Mouse (Mus musculus) MEL (cell line): ENCODE data around the gene Cd101. TPM values are rescaled to one million over a fixed set of nuclear protein-coding genes. Genes with fewer than 3 reads are reported as not detected.
A peak's percentile ranks its signal among the peaks of the same experiment; 100 is the strongest.

Experiments used
- DNase-seq: peaks from one replicate; pipeline ENCODE4 v3.0.0; 2011; ENCODE audit warnings: low read depth, low spot score
- H3K27ac ChIP-seq: 2 replicates; pipeline ENCODE4 v1.5.1; 2012; ENCODE audit warnings: low read depth, mild to moderate bottlenecking, control low read depth, low read length, moderate library complexity; ENCODE audit not compliant: control insufficient read depth
- H3K27me3 ChIP-seq, 2 experiments: fragments of 150-350 bp in 1 of 2; sonication (generic) in 1 of 2; 2 replicates each; pipeline ENCODE4 v1.6.1; 2012; ENCODE audit warnings: low read length in 2 of 2, mild to moderate bottlenecking in 2 of 2, improper control_type of control experiment in 1 of 2, moderate library complexity in 1 of 2; ENCODE audit not compliant: insufficient read depth in 2 of 2, control insufficient read depth in 1 of 2
- H3K36me3 ChIP-seq, 2 experiments: 2 replicates each; pipeline ENCODE4 v1.6.1; 2012 to 2014; ENCODE audit warnings: low read length in 2 of 2, improper control_type of control experiment in 1 of 2, inconsistent platforms in 1 of 2, mild to moderate bottlenecking in 1 of 2; ENCODE audit not compliant: insufficient read depth in 2 of 2, control insufficient read depth in 1 of 2
- H3K4me1 ChIP-seq, 2 experiments: fragments of 150-350 bp in 1 of 2; sonication (generic) in 1 of 2; 2 replicates each; pipeline ENCODE4 v1.6.1; 2012; ENCODE audit warnings: low read length in 2 of 2, improper control_type of control experiment in 1 of 2, mild to moderate bottlenecking in 1 of 2; ENCODE audit not compliant: insufficient read depth in 2 of 2, control insufficient read depth in 1 of 2
- H3K4me3 ChIP-seq, 2 experiments: fragments of 150-350 bp in 1 of 2; sonication (generic) in 1 of 2; 2 replicates each; pipeline ENCODE4 v1.5.1; 2012; ENCODE audit warnings: low read depth in 2 of 2, low read length in 2 of 2, mild to moderate bottlenecking in 2 of 2, moderate library complexity in 2 of 2, control low read depth in 1 of 2, improper control_type of control experiment in 1 of 2; ENCODE audit not compliant: control insufficient read depth in 1 of 2, insufficient read depth in 1 of 2
- H3K79me2 ChIP-seq: 2 replicates; pipeline ENCODE4 v1.6.1; 2012; ENCODE audit warnings: mild to moderate bottlenecking, low read length, moderate library complexity; ENCODE audit not compliant: control insufficient read depth, poor library complexity, insufficient read depth
- H3K9ac ChIP-seq: 2 replicates; pipeline ENCODE4 v1.6.1; 2012; ENCODE audit warnings: low read depth, mild to moderate bottlenecking, control low read depth, low read length, moderate library complexity; ENCODE audit not compliant: control insufficient read depth, poor library complexity, severe bottlenecking
- H3K9me3 ChIP-seq: fragments of 150-350 bp; sonication (generic); replicated peaks from 2 replicates; pipeline ENCODE4 v1.6.1; 2012; ENCODE audit warnings: mild to moderate bottlenecking, low read length, improper control_type of control experiment, moderate library complexity; ENCODE audit not compliant: insufficient read depth
- CHD2 ChIP-seq: IDR thresholded peaks from 2 replicates; pipeline ENCODE4 v1.6.1; 2011; ENCODE audit warnings: low read length, improper control_type of control experiment
- CTCF ChIP-seq, 3 experiments: IDR thresholded peaks in 2 of 3; conservative IDR thresholded peaks in 1 of 3; 2 replicates each; pipeline ENCODE4 v1.5.1; 2011 to 2012; ENCODE audit warnings: low read length in 3 of 3, low read depth in 2 of 3, mild to moderate bottlenecking in 2 of 3, improper control_type of control experiment in 1 of 3, inconsistent platforms in 1 of 3, mixed read lengths in 1 of 3, moderate library complexity in 1 of 3; ENCODE audit not compliant: control insufficient read depth in 1 of 3, insufficient read depth in 1 of 3, poor library complexity in 1 of 3, severe bottlenecking in 1 of 3
- E2F4 ChIP-seq: IDR thresholded peaks from 2 replicates; pipeline ENCODE4 v1.6.1; 2011; ENCODE audit warnings: low read depth, low read length, improper control_type of control experiment, borderline replicate concordance
- ELF1 ChIP-seq: IDR thresholded peaks from 2 replicates; pipeline ENCODE4 v1.6.1; 2014; ENCODE audit warnings: low read depth, mild to moderate bottlenecking, inconsistent platforms, low read length, improper control_type of control experiment, moderate library complexity
- GABPA ChIP-seq: IDR thresholded peaks from 2 replicates; pipeline ENCODE4 v1.6.1; 2012; ENCODE audit warnings: low read depth, mild to moderate bottlenecking, inconsistent platforms, low read length, improper control_type of control experiment, moderate library complexity
- GATA1 ChIP-seq: IDR thresholded peaks from 2 replicates; pipeline ENCODE4 v1.6.1; 2011; ENCODE audit warnings: low read depth, low read length, improper control_type of control experiment
- HCFC1 ChIP-seq: IDR thresholded peaks from 2 replicates; pipeline ENCODE4 v1.6.1; 2012; ENCODE audit warnings: low read depth, mild to moderate bottlenecking, inconsistent platforms, low read length, improper control_type of control experiment, moderate library complexity
- JUND ChIP-seq: IDR thresholded peaks from 2 replicates; pipeline ENCODE4 v1.6.1; 2011; ENCODE audit warnings: low read depth, mild to moderate bottlenecking, improper control_type of control experiment, low read length
- KAT2A ChIP-seq: conservative IDR thresholded peaks from 2 replicates; pipeline ENCODE4 v1.6.1; 2012; ENCODE audit warnings: low read depth, low read length, improper control_type of control experiment, inconsistent platforms
- MAFK ChIP-seq: IDR thresholded peaks from 2 replicates; pipeline ENCODE4 v1.6.1; 2011; ENCODE audit warnings: low read depth, mild to moderate bottlenecking, low read length, improper control_type of control experiment, borderline replicate concordance
- MAX ChIP-seq: IDR thresholded peaks from 2 replicates; pipeline ENCODE4 v1.6.1; 2011; ENCODE audit warnings: low read length, improper control_type of control experiment
- MAZ ChIP-seq: IDR thresholded peaks from 2 replicates; pipeline ENCODE4 v1.6.1; 2012; ENCODE audit warnings: low read depth, mild to moderate bottlenecking, inconsistent platforms, low read length, improper control_type of control experiment
- MEF2A ChIP-seq: IDR thresholded peaks from 2 replicates; pipeline ENCODE4 v1.6.1; 2014; ENCODE audit warnings: low read depth, mild to moderate bottlenecking, inconsistent platforms, low read length, improper control_type of control experiment; ENCODE audit not compliant: poor library complexity, insufficient replicate concordance, severe bottlenecking; ENCODE audit errors: extremely low read depth
- MXI1 ChIP-seq: IDR thresholded peaks from 2 replicates; pipeline ENCODE4 v1.6.1; 2011; ENCODE audit warnings: mild to moderate bottlenecking, low read depth, low read length, improper control_type of control experiment
- MYB ChIP-seq: IDR thresholded peaks from 2 replicates; pipeline ENCODE4 v1.6.1; 2011; ENCODE audit warnings: mild to moderate bottlenecking, low read depth, low read length, improper control_type of control experiment
- MYC ChIP-seq: IDR thresholded peaks from 2 replicates; pipeline ENCODE4 v1.6.1; 2011; ENCODE audit warnings: low read depth, mild to moderate bottlenecking, low read length, improper control_type of control experiment, moderate library complexity
- POLR2A ChIP-seq, 2 experiments: IDR thresholded peaks; 2 replicates each; pipeline ENCODE4 v1.6.1; 2011 to 2012; ENCODE audit warnings: low read length in 2 of 2, mild to moderate bottlenecking in 2 of 2, control low read depth in 1 of 2, improper control_type of control experiment in 1 of 2, low read depth in 1 of 2, moderate library complexity in 1 of 2; ENCODE audit not compliant: control insufficient read depth in 1 of 2, insufficient read depth in 1 of 2, poor library complexity in 1 of 2
- POLR2AphosphoS2 ChIP-seq: IDR thresholded peaks from 2 replicates; pipeline ENCODE4 v1.6.1; 2011; ENCODE audit warnings: low read length, improper control_type of control experiment
- RAD21 ChIP-seq: IDR thresholded peaks from 2 replicates; pipeline ENCODE4 v1.6.1; 2011; ENCODE audit warnings: mild to moderate bottlenecking, low read depth, low read length, improper control_type of control experiment
- RCOR1 ChIP-seq: IDR thresholded peaks from 2 replicates; pipeline ENCODE4 v1.6.1; 2012; ENCODE audit warnings: low read depth, mild to moderate bottlenecking, inconsistent platforms, low read length, improper control_type of control experiment
- SIN3A ChIP-seq: IDR thresholded peaks from 2 replicates; pipeline ENCODE4 v1.6.1; 2012; ENCODE audit warnings: low read length, improper control_type of control experiment, inconsistent platforms
- SMC3 ChIP-seq: IDR thresholded peaks from 2 replicates; pipeline ENCODE4 v1.6.1; 2011; ENCODE audit warnings: low read depth, low read length, improper control_type of control experiment
- TAL1 ChIP-seq: IDR thresholded peaks from 2 replicates; pipeline ENCODE4 v1.6.1; 2012; ENCODE audit warnings: mild to moderate bottlenecking, inconsistent platforms, low read length, moderate library complexity, mixed read lengths
- TBP ChIP-seq: IDR thresholded peaks from 2 replicates; pipeline ENCODE4 v1.8.0; 2011; ENCODE audit warnings: low read depth, low read length, improper control_type of control experiment
- USF1 ChIP-seq: IDR thresholded peaks from 2 replicates; pipeline ENCODE4 v1.6.1; 2014; ENCODE audit warnings: low read depth, mild to moderate bottlenecking, inconsistent platforms, low read length, improper control_type of control experiment, moderate library complexity
- USF2 ChIP-seq, 2 experiments: IDR thresholded peaks; 2 replicates each; pipeline ENCODE4 v1.6.1; 2011 to 2012; ENCODE audit warnings: improper control_type of control experiment in 2 of 2, low read length in 2 of 2, borderline replicate concordance in 1 of 2, inconsistent platforms in 1 of 2, low read depth in 1 of 2, mild to moderate bottlenecking in 1 of 2; ENCODE audit not compliant: insufficient read depth in 1 of 2
- ZC3H11A ChIP-seq: IDR thresholded peaks from 2 replicates; pipeline ENCODE4 v1.6.1; 2012; ENCODE audit warnings: low read depth, mild to moderate bottlenecking, inconsistent platforms, low read length, improper control_type of control experiment
- ZKSCAN1 ChIP-seq: IDR thresholded peaks from 2 replicates; pipeline ENCODE4 v1.6.1; 2012; ENCODE audit warnings: low read depth, mild to moderate bottlenecking, inconsistent platforms, low read length, improper control_type of control experiment, moderate library complexity
- polyA plus RNA-seq, 2 experiments: library from polyadenylated mRNA; stranded (reverse) in 1 of 2; unstranded in 1 of 2; fragments of >175 nt in 1 of 2; fragments of >200 nt in 1 of 2; gene quantifications; 2 replicates each; pipeline versions ENCODE4 v1.2.1 to v1.2.4; 2012; ENCODE audit warnings: low replicate concordance in 2 of 2, low read depth in 1 of 2; ENCODE audit not compliant: insufficient read length in 2 of 2, insufficient read depth in 1 of 2, missing spikeins in 1 of 2
- total RNA-seq: library from RNA; depleted of rRNA; stranded (reverse); fragments of 300-350 nt; gene quantifications from 2 replicates; pipeline ENCODE4 v1.2.3, GENCODE M21; 2012

Cd101 gene
- total and polyA plus RNA-seq, 3 experiments: not detected

DNA sequence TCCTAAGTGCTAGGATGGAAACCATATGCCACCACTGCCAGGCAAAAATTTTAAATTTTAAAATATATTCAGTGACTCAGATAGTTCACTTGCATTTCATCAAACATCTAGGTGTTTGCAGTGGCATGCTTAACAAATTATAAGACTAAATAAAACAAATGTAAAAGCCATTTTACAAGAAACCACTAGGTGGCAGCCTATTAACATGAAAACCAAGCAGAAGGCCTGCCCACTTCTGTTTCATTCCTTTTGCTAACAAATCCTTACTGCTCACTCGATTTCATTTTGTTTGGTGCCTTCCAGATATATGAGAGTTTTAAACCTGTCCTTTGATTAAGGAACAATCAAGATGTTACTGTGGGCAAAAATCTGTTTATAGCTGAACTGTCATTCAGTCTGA, 55.5 kb downstream of the Cd101 start:
- no peaks in the 10 kb centered on the region for H3K9me3 ChIP-seq
- no peak for TF ChIP-seq ELF1
- TF ChIP-seq MAX: no peak
- TF ChIP-seq ZC3H11A: peak; percentile 72
- TF ChIP-seq ZKSCAN1: no peak
- TF ChIP-seq SMC3: peak; percentile 74
- TF ChIP-seq E2F4: no peak
- no peak for TF ChIP-seq POLR2AphosphoS2
- TF ChIP-seq CTCF (IDR thresholded peaks at IDR 0.05 in 2 of 3, conservative IDR thresholded peaks at IDR 0.05 in 1 of 3; ENCODE audit: control insufficient read depth in 1 of 3, insufficient read depth in 1 of 3, low read depth in 2 of 3, low read length in 3 of 3, poor library complexity in 1 of 3, severe bottlenecking in 1 of 3): peak in 2 of 3 experiments; percentile 45 to 76; a peak in 4 of 6 replicates
- peak; percentile 85 for TF ChIP-seq RAD21
- TF ChIP-seq, all 39 proteins: peak for 4
- Histone ChIP-seq H3K4me3 (no peak overlapping the region), H3K27me3 (no peaks in the 10 kb centered on the region), H3K27ac (no peak overlapping the region), H3K9ac (no peak overlapping the region), H3K79me2 (peaks cover 5% of the 10 kb centered on the region), H3K4me1 (peaks cover 0 to 3% of the 10 kb centered on the region in 2 experiments; a peak in 2 of 4 replicates), H3K36me3 (0 out of 4 replicates have a peak, but pooled peaks cover 0 to under 1% of the 10 kb centered on the region in 2 experiments)
- peak; percentile 71 for DNase-seq

- H3K4me1 ChIP-seq: peaks cover 0 to 7% of the 10 kb centered on the region in 2 experiments; a peak in 2 of 4 replicates
- peak within 1 kb of the TSS; percentile 88 for H3K9ac ChIP-seq
- no peaks in the 10 kb centered on the region for H3K27me3 ChIP-seq
- peak within 1 kb of the TSS; percentile 80 to 84 for H3K4me3 ChIP-seq
- no peak within 1 kb of the TSS for H3K27ac ChIP-seq
- H3K79me2 ChIP-seq: peaks cover 10% of the 10 kb centered on the region
- H3K36me3 ChIP-seq: peaks cover 2 to 3% of the 10 kb centered on the region in 2 experiments; a peak in 2 of 4 replicates
- peak; percentile 95 for DNase-seq
- no peaks in the 10 kb centered on the region for H3K9me3 ChIP-seq
- TF ChIP-seq ZKSCAN1: no peak
- TF ChIP-seq SIN3A: peak; percentile 82
- no peak for TF ChIP-seq RAD21
- TF ChIP-seq SMC3: no peak
- no peak for TF ChIP-seq MYB
- peak; percentile 83 for TF ChIP-seq ELF1
- no peak for TF ChIP-seq TAL1
- no peak for TF ChIP-seq GABPA
- TF ChIP-seq MAFK: no peak
- TF ChIP-seq ZC3H11A: no peak
- no peak for TF ChIP-seq RCOR1
- TF ChIP-seq HCFC1: peak; percentile 72; the same call in 1 of the 2 replicates
- TF ChIP-seq POLR2AphosphoS2: peak; percentile 66; the same call in 1 of the 2 replicates
- peak; percentile 50; the same call in 1 of the 2 replicates for TF ChIP-seq TBP
- no peak for TF ChIP-seq USF2 (IDR thresholded peaks at IDR 0.05; ENCODE audit: borderline replicate concordance in 1 of 2, insufficient read depth in 1 of 2, low read depth in 1 of 2, low read length in 2 of 2)
- TF ChIP-seq KAT2A: no peak
- TF ChIP-seq MYC: peak; percentile 67
- no peak for TF ChIP-seq USF1
- TF ChIP-seq GATA1: no peak
- peak in 1 of 2 experiments; percentile 79; a peak in 2 of 4 replicates for TF ChIP-seq POLR2A (IDR thresholded peaks at IDR 0.05; ENCODE audit: control insufficient read depth in 1 of 2, insufficient read depth in 1 of 2, low read depth in 1 of 2, low read length in 2 of 2, poor library complexity in 1 of 2)
- TF ChIP-seq JUND: no peak
- no peak for TF ChIP-seq MAZ
- TF ChIP-seq E2F4: peak; percentile 95
- TF ChIP-seq MXI1: peak; percentile 80
- TF ChIP-seq MEF2A: no peak
- no peak for TF ChIP-seq CTCF (IDR thresholded peaks at IDR 0.05 in 2 of 3, conservative IDR thresholded peaks at IDR 0.05 in 1 of 3; ENCODE audit: control insufficient read depth in 1 of 3, insufficient read depth in 1 of 3, low read depth in 2 of 3, low read length in 3 of 3, poor library complexity in 1 of 3, severe bottlenecking in 1 of 3)
- no peak for TF ChIP-seq CHD2
- TF ChIP-seq MAX: peak; percentile 83
Measured at GRCm38 (mm10) chr3:100969176-100969917, 60.0 kb downstream of the Cd101 start, which contains the start of gene Ttf2. Gene Ttf2 (minus strand): TSS chr3:100969663.
